Mouse (Mus musculus) 3T3-L1 (cell line): ENCODE measurements around the gene Atf6.

ENCODE experiments used
- DNase-seq: peaks from one replicate; pipeline ENCODE4 v3.0.0-alpha.2; 2015; ENCODE audit warnings: low read depth, low spot score

The Atf6 gene

DNA sequence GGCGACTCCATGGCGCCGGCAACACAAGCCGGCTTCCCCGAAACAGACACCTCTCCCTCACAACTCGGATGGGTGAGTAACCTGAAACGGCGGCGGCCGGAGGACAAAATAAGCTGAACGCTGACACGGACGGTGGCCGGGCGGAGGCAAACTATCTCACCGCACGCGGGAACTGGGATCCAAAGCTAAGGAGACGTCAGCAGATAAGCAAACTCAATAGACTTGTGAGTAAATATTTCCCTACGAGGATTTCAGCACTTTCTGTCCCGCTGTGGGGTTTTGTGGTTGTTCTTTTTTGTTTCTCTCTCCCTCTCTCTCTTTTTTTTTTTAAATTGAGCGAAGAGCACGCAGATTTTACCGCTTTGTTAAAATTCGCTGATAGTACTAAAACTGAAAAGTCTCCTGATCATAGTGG is at the start of gene Atf6:
TSS of gene Atf6 (minus strand) at position 81 of the 415 bp plus-strand sequence.
- peak; percentile 96 for DNase-seq

DNA sequence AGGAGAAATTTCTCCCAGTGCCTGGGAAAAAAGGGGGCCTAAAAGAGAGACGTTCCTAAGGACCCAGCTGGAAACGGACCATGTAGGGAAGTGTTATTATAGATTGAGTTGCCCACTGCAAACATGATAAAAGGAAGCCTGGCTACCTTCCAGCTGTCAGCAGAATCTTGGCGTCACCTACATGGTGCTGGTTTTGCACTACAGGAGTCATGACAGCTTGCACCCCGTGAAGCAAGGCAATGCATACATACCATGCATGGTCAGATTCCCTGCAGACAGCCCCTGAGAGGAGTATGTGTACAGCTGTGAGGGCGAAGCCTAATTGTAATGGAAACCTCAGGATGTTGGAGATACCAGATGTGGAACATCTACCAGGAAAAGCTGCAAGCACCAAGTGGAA is 48.1 kb upstream of the Atf6 start:
- DNase-seq = no peak

- DNase-seq = peak; percentile 76
Observed at GRCm38 (mm10) chr1:170912891-170913615, 45.5 kb upstream of the Atf6 start, which contains the start of gene Fcrlb. Fcrlb (minus strand) TSS chr1:170912941.

DNA sequence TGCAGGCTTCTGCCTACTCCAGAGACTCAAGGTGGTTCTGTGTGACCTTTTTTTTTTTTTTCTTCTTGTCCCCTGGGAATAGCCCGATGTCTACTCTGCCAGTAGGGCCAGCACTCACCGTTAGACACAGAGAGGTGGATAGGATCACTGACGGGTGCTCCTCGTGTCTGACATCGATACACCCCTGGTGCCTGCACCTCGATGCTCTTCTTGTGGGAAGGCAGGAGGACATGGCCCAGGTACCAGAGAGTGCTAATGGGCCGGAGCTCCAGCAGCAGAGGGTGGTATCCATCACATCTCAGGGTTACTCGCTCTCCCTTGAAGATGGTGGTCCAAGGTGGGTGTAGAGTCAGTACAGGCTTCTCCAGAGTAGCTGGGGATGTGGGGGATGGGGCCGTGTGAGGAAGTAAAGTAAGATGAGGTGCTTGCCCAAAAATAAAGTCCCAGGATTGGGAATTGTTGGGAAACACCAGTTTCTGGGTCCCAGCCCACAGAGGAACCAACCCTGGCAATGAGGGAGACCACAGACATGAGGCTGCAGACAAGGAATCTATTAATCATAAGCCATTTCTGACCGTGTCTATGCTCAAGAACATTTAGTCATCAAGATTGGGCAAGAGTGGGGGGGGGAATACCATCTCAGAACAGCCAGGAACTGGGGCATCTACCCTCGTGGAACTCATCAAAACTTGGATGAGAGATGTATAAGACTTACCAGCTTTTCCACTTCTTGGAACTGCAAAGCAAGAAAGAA is 44.5 kb upstream of the Atf6 start:
- DNase-seq = peak; percentile 97

DNA sequence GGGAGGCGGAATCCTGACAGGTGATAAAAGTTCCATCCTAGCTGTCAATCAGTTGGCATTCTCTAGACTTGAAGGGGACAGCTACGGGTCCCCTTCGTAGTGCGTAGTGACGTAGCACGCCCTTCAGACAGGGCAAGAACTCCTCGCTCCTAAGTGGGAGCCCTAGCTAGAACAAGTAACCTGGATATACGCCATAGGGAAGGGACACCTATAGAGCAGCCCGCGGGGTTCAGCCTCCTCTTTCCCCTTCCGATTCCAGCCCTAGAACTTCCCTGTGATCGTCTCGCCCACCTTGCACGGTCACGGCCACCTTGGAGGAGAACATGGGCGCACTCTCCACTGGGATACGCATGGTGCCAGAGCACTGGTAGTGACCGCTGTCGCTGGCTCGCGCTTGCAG is 40.8 kb upstream of the Atf6 start:
- DNase-seq = no peak

GRCm38 (mm10) chr1:170907456-170908191 is 40.1 kb upstream of the Atf6 start:
- no peak for DNase-seq

DNA sequence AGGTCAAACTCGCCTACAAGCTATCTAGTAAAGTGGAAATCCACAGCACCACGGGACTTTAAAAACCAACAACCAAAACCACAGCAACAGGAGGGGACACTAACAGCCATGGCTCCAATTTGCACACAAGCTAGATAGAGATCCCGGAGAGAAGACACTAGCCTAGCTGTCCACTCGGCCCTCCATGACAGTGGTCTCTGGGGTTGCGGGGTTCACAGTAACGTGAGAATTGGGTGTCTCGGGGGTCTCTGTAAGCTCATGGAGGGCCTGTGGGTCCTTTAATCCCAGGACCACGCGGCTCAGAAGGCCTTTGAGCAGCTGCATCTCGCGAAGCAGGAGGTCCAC is 39.5 kb upstream of the Atf6 start:
- DNase-seq = no peak

DNA sequence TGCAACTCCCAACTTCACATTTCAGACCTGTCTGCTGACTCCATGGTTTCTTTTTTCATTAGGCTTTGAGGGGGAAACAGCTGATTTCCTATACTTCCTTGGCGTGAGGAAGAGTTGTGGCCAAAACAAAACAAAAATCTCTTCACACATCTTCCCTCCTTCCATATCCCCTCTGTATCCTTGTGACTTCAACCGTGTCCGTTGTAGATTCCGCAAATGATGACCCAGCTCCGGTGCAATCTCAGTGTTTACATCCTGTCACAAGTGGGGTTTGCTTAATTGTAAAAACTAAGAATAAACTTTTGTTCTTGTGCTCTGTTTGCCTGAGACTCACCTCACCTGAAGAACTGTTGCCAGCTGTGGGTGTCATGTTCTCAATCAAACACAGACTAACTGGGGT is 35.9 kb upstream of the Atf6 start:
- DNase-seq = no peak

DNA sequence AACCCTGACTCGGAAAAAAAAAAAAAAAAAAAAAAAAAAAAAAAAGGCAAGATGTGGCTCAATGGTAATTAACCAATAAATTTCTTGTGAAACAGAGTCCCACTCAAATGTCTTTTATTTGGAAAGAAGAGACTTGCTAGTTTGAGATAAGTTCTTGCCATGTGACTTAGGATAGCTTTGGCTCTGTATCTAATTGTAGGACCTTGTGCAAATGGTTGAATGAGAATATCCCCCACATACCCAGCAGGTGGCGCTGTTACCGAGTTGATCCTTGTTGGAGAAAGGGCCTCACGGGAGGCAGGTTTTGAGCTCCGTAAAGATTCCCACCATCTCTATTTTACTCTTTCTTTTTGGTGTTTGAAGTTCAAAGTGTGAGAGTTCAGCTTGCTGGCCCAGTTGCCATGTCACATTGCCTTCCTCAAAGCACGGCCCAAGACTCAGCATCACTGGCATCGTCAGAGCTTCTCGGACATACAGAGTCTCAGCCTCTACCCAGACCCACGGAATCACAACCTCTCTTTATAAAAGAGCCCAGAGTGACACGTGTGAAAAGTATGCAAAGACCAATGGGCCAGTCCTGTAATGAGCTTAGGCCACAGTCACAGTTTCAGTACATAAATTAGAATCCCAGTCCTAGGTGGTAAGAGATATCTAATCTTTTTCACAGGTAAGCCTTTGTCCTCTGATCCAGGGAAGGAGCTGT is 34.1 kb upstream of the Atf6 start:
- peak; percentile 95 for DNase-seq

- DNase-seq = peak; percentile 93
Observed at GRCm38 (mm10) chr1:170900799-170901467, 33.4 kb upstream of the Atf6 start.

DNA sequence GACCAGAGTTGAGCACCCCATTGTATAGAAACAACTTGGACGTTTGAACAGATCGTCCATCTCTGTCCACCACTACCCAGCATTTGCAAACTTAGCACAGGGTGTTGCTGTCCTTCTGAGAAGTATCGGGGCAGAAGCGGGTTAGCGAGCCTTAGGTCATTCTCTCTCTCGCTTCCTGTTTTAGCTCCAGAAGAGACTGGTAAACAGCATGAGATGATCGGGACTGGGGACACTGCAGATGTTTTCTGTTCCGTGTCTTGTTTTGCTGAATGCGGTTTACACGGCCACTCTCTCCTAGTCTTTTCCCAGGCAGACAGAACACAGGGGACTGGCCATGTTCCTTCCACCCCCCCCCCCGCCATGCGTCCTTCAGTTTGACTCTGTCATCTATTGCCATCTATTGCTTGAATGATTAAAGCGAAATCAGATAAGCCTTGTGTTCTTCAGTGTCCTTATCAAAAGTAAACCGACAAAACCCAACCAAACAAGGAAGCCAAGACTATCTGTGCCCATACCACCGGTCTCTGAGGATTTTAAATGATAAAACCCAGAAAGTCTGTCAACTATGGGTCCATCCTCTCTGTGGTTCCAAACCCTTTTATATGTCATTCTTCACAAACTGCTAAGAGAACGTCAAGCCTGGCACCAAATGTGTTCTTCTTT is 31.0 kb upstream of the Atf6 start:
- no peak for DNase-seq

DNA sequence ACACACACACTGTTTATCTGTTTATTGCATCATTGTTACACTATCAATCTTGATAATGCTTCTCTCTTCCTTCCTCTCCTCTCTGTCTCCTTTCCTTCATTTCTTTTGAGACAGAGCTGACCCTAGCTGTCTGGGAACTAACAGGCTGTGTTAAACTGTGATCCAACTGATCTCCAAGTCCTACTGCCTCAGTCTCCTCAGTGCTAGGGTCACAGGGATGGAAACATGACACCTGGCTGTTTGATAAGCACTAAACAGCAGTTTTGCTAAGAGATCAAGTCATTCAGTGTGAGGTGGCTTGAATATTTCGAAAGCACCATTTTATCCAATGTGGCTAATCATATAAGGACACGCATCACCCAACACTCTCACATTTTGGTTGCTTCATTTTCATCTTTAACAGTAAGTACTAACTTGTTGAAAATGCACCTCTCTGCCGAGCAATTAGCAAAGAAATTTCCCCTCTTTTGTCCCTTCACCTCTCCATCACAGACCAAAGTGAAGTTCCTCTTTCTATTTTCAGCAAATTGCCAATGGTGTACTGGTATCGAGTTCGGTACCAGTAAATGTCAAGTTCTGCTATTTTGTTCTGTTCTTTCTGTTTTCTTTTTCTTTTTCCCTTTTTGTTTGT is 29.2 kb upstream of the Atf6 start:
- DNase-seq = no peak

GRCm38 (mm10) chr1:170894603-170895602 is 27.3 kb upstream of the Atf6 start:
- peak; percentile 89 for DNase-seq

GRCm38 (mm10) chr1:170892279-170892678 is 24.7 kb upstream of the Atf6 start:
- DNase-seq = no peak

- DNase-seq = no peak
Observed at GRCm38 (mm10) chr1:170891646-170892045, 24.1 kb upstream of the Atf6 start.

DNA sequence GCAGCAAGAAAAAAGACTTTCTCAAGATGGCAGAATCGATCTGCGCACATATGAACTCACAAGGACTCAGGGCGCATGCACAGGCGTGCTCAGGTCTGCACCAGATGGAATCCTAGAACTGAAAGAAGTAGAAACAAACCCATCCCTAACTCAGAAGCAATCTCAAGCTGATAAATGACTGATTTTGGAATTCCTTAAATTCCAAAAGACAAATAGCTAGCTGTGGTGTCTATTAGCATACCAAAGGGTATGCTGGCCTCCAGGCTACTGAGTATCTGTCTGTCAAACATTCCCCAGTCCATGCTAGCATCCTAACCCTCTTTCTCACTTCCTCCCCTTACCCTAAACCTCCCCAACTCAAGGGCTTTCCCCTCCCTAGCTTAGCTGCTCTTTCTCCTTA is 21.7 kb upstream of the Atf6 start:
- peak; percentile 53 for DNase-seq

DNA sequence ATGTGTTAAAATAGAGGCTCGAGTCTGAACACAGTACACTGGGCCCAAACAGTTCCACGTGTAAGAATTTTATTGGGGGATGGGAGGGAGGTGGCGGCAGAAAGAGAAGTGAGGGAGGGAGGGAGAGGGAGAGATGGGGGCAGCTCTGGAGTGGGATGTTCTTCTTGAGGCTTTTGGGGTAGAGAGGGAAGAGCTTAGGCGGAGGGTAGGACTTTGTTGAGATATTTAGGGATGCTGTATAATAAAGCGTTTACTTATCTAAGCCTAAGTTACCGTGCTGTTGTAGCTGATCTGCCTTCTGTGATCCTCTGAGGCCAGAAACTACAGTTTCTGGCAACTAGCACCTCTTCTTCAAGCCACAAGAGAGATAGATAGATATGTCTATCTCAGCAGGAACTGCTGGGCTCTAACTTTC is 18.5 kb upstream of the Atf6 start:
- no peak for DNase-seq

DNA sequence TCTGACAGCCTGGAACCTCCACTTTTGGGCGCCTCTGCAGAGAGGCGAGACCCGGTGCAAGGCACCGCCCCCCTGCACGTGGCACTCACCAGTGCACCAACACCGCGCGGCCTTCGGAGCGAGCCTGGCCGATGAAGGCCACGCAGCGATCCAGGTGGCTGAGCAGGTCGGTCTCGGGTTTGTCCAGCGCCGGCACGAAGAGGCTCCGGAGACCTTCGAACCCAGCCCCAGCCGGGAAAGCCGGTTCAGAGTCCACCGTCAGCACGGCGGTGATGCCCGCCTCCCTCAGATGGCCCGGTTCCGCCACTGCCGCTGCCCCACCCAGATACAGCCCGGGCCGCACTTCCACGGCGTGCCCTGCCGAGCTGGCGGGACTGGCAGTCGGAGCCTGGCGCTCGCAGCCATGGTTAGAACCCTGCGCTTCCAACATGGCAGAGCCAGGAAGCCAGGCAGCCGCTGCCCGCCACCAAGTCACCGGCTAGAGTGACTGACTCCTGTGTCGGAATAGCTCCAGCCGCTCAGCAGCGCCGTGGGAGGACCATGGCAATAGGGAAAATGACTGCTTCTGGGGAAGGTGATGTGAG is 17.5 kb upstream of the Atf6 start, which contains the start of the genes Gm26620 and Dusp12:
TSS of gene Gm26620 (plus strand) at position 88 of the 584 bp plus-strand sequence.
TSS of gene Dusp12 (minus strand) at position 563 of the 584 bp plus-strand sequence.
- DNase-seq = peak; percentile 95
